Comparison of ENCODE assay signal across 17 mouse cellular contexts in genomic region chr1:128856933-128857332, GRCm38 (mm10).
A peak's percentile ranks its signal among the peaks of the same experiment; 100 is the strongest.
DNase-seq lines count a peak whose midpoint lies in the region; ATAC-seq and TF ChIP-seq lines count a peak whose summit lies in the region.
"Had no signal": no experiment of that assay in that cellular context is flagged by ENCODE, and none has a peak within 500 bp of the region (broad histone marks: within the 10 kb centered on the region; RNA-seq: fewer than 3 reads in every experiment).

No protein-coding gene starts in this region.

- no peak overlapping the region for H3K4me3 ChIP-seq in midbrain, postnatal 0 days (ENCODE audit: low read depth, low read length)
- no peak overlapping the region for H3K4me3 ChIP-seq in midbrain, embryonic 15.5 days
- H3K4me3 ChIP-seq: embryonic facial prominence, embryonic 13.5 days; heart, embryonic 10.5 days had no signal

- H3K9me3 ChIP-seq in midbrain, postnatal 0 days (ENCODE audit: low read length): no peaks in the 10 kb centered on the region
- no peaks in the 10 kb centered on the region for H3K9me3 ChIP-seq in midbrain, embryonic 15.5 days
- H3K9me3 ChIP-seq: embryonic facial prominence, embryonic 13.5 days; heart, embryonic 10.5 days had no signal

- 46% methylated on average over 2 of the region's 2 CpGs for WGBS in midbrain, postnatal 0 days
- WGBS in midbrain, embryonic 15.5 days: 40% methylated on average over 2 of the region's 2 CpGs

- peak; percentile 68 to 78 for DNase-seq in cerebellum, postnatal 10 days
- no peak for DNase-seq in cerebellum, adult 8-10 months
- peak; percentile 18 for DNase-seq in gastrocnemius, postnatal 25 days
- no peak for DNase-seq in gastrocnemius, postnatal 36 days
- DNase-seq in midbrain, postnatal 0 days (ENCODE audit: low spot score): peak; percentile 75
- DNase-seq in retina, embryonic 14.5 days (ENCODE audit: low spot score): peak; percentile 32
- DNase-seq: adrenal gland, adult 2 months; cerebellum, adult 11-12 months; heart, postnatal 14 days; kidney, adult 9 months; right cerebral cortex, postnatal 4 days; thymus, postnatal 4 days had no signal

- ATAC-seq in midbrain, postnatal 0 days (ENCODE audit: low FRiP score): peak; percentile 31; the same call in 1 of the 2 replicates
- ATAC-seq in midbrain, embryonic 15.5 days (replicated peaks): no peak
- no peak for ATAC-seq in activated CD4-positive, CD25-positive, alpha-beta regulatory T cell, adult 4 months

- intact Hi-C loops in gastrocnemius, postnatal 36 days (cut with DNase I): no loop called here

- no peaks in the 10 kb centered on the region for H3K27me3 ChIP-seq in midbrain, postnatal 0 days (ENCODE audit: insufficient read depth, low read length)
- no peaks in the 10 kb centered on the region for H3K27me3 ChIP-seq in midbrain, embryonic 15.5 days (replicated peaks)
- H3K27me3 ChIP-seq: embryonic facial prominence, embryonic 13.5 days had no signal

- H3K36me3 ChIP-seq in midbrain, postnatal 0 days (ENCODE audit: insufficient read depth, low read length): no peaks in the 10 kb centered on the region
- no peaks in the 10 kb centered on the region for H3K36me3 ChIP-seq in midbrain, embryonic 15.5 days (replicated peaks)
- H3K36me3 ChIP-seq: embryonic facial prominence, embryonic 13.5 days; heart, embryonic 10.5 days had no signal

- H3K4me1 ChIP-seq in midbrain, postnatal 0 days (ENCODE audit: insufficient read depth, low read length): no peaks in the 10 kb centered on the region
- H3K4me1 ChIP-seq in midbrain, embryonic 15.5 days: peaks cover 8% of the 10 kb centered on the region
- H3K4me1 ChIP-seq: heart, embryonic 10.5 days had no signal

- no peak overlapping the region for H3K4me2 ChIP-seq in midbrain, postnatal 0 days (ENCODE audit: low read depth, low read length, poor library complexity, severe bottlenecking)
- H3K4me2 ChIP-seq in midbrain, embryonic 15.5 days: no peak overlapping the region
- H3K4me2 ChIP-seq: embryonic facial prominence, embryonic 13.5 days had no signal

- no peak overlapping the region for H3K27ac ChIP-seq in midbrain, postnatal 0 days (ENCODE audit: low read depth, low read length)
- no peak overlapping the region for H3K27ac ChIP-seq in midbrain, embryonic 15.5 days
- H3K27ac ChIP-seq: embryonic facial prominence, embryonic 13.5 days; heart, embryonic 10.5 days; liver, embryonic 14.5 days had no signal

- TF ChIP-seq CTCF in midbrain, postnatal 0 days (IDR thresholded peaks at IDR 0.05): no peak

- no peak overlapping the region for H3K9ac ChIP-seq in midbrain, postnatal 0 days (replicated peaks; ENCODE audit: low read length, poor library complexity, severe bottlenecking)
- H3K9ac ChIP-seq in midbrain, embryonic 15.5 days: no peak overlapping the region
- H3K9ac ChIP-seq: embryonic facial prominence, embryonic 13.5 days; liver, embryonic 14.5 days had no signal

Comparison
In these comparisons a context has a peak if more than half of its experiments do, and no peak if none do; other contexts are left out.
1. DNase-seq: peak in cerebellum, postnatal 10 days (2 of 2), gastrocnemius, postnatal 25 days (single experiment), midbrain, postnatal 0 days (single experiment) and retina, embryonic 14.5 days (single experiment); none in cerebellum, adult 8-10 months (single experiment) and gastrocnemius, postnatal 36 days (0 of 2).